Mouse (Mus musculus): ENCODE measurements around the gene Inf2.

GRCm38 (mm10) chr12:112559231-112559630 is 29.4 kb upstream of the Inf2 start:
- TF ChIP-seq CTCF (IDR thresholded peaks at IDR 0.05; ENCODE audit: low read depth, low read length) = no peak
- TF ChIP-seq POLR2A (IDR thresholded peaks at IDR 0.05; ENCODE audit: insufficient read depth, low read length) = no peak
